ENCODE assay signal across 16 mouse cellular contexts in genomic region chr3:100443798-100444500, GRCm38 (mm10).
"Had no signal": no experiment of that assay in that cellular context is flagged by ENCODE, and none has a peak within 500 bp of the region (broad histone marks: within the 10 kb centered on the region; RNA-seq: fewer than 3 reads in every experiment).

No protein-coding gene starts in this region.

- H3K27ac ChIP-seq: kidney, postnatal 0 days; left cerebral cortex, adult 2 months; liver, embryonic 14.5 days had no signal

- ATAC-seq: intestine, postnatal 0 days had no signal

- H3K4me3 ChIP-seq: left cerebral cortex, adult 2 months had no signal

- H3K4me2 ChIP-seq: midbrain, embryonic 11.5 days had no signal

- DNase-seq: kidney, adult 2 months; kidney, postnatal 25 days; layer of hippocampus, postnatal 36 days; lung, adult 2 months; lung, postnatal 14 days; lung, postnatal 4 days; midbrain, embryonic 14.5 days; right cerebral cortex, postnatal 4 days; spleen, adult 18-20 months; thymus, adult 2 months; thymus, postnatal 14 days had no signal
